Mouse (Mus musculus): ENCODE results near the gene 5730522E02Rik. TPM values are rescaled to one million over a fixed set of nuclear protein-coding genes. Genes with fewer than 3 reads are reported as not detected.

Gene 5730522E02Rik
- polyA plus RNA-seq (2017; shearing (Covaris generic)): not detected

GRCm38 (mm10) chr11:26210582-26211180 lies at the start of gene 5730522E02Rik:
TSS of gene 5730522E02Rik (minus strand) at chr11:26210763.

Other genes with a start within 250 kb of the 5730522E02Rik start
- 26.2 TPM for gene Fancl, start 175.4 kb upstream of the 5730522E02Rik start, polyA plus RNA-seq (2017; shearing (Covaris generic))